Mouse (Mus musculus): Measurements from ENCODE around the gene Vmn1r129. TPM values are rescaled to one million over a fixed set of nuclear protein-coding genes. Genes with fewer than 3 reads are reported as not detected.

Vmn1r129 gene
- not detected for polyA plus RNA-seq (2014; fragmentation: Illumina TruSeq; extraction: RNeasy Lipid Tissue Mini Kit (QIAGEN cat#74804); ENCODE audit: low read depth, low replicate concordance)

GRCm38 (mm10) chr7:21361191-21361590 is at the start of gene Vmn1r129:
Gene Vmn1r129, minus strand, starts transcription at chr7:21361291.

GRCm38 (mm10) chr7:21349073-21349472 is 12.0 kb downstream of the Vmn1r129 start, which contains the start of gene Vmn1r128:
Gene Vmn1r128, plus strand, starts transcription at chr7:21349373.

GRCm38 (mm10) chr7:21319761-21320160 is 41.3 kb downstream of the Vmn1r129 start, which contains the start of gene Vmn1r127:
Gene Vmn1r127, minus strand, starts transcription at chr7:21319861.

Other genes starting within 250 kb of the Vmn1r129 start
- gene Vmn1r122, start 227.2 kb downstream of the Vmn1r129 start, polyA plus RNA-seq (2014; fragmentation: Illumina TruSeq; extraction: RNeasy Lipid Tissue Mini Kit (QIAGEN cat#74804); ENCODE audit: low read depth, low replicate concordance) = not detected
- gene Vmn1r123, start 199.1 kb downstream of the Vmn1r129 start, polyA plus RNA-seq (2014; fragmentation: Illumina TruSeq; extraction: RNeasy Lipid Tissue Mini Kit (QIAGEN cat#74804); ENCODE audit: low read depth, low replicate concordance) = not detected
- not detected for gene Gm5157, start 170.9 kb downstream of the Vmn1r129 start, polyA plus RNA-seq (2014; fragmentation: Illumina TruSeq; extraction: RNeasy Lipid Tissue Mini Kit (QIAGEN cat#74804); ENCODE audit: low read depth, low replicate concordance)
- gene Vmn1r124, start 100.7 kb downstream of the Vmn1r129 start, polyA plus RNA-seq (2014; fragmentation: Illumina TruSeq; extraction: RNeasy Lipid Tissue Mini Kit (QIAGEN cat#74804); ENCODE audit: low read depth, low replicate concordance) = not detected
- gene Vmn1r125, start 89.1 kb downstream of the Vmn1r129 start, polyA plus RNA-seq (2014; fragmentation: Illumina TruSeq; extraction: RNeasy Lipid Tissue Mini Kit (QIAGEN cat#74804); ENCODE audit: low read depth, low replicate concordance) = not detected
- not detected for gene Vmn1r126, start 59.8 kb downstream of the Vmn1r129 start, polyA plus RNA-seq (2014; fragmentation: Illumina TruSeq; extraction: RNeasy Lipid Tissue Mini Kit (QIAGEN cat#74804); ENCODE audit: low read depth, low replicate concordance)
- gene Vmn1r127, start 41.4 kb downstream of the Vmn1r129 start, polyA plus RNA-seq (2014; fragmentation: Illumina TruSeq; extraction: RNeasy Lipid Tissue Mini Kit (QIAGEN cat#74804); ENCODE audit: low read depth, low replicate concordance) = not detected
- gene Vmn1r128, start 11.9 kb downstream of the Vmn1r129 start, polyA plus RNA-seq (2014; fragmentation: Illumina TruSeq; extraction: RNeasy Lipid Tissue Mini Kit (QIAGEN cat#74804); ENCODE audit: low read depth, low replicate concordance) = not detected
- not detected for gene Gm6882, start 71.5 kb upstream of the Vmn1r129 start, polyA plus RNA-seq (2014; fragmentation: Illumina TruSeq; extraction: RNeasy Lipid Tissue Mini Kit (QIAGEN cat#74804); ENCODE audit: low read depth, low replicate concordance)
- gene Vmn1r130, start 150.5 kb upstream of the Vmn1r129 start, polyA plus RNA-seq (2014; fragmentation: Illumina TruSeq; extraction: RNeasy Lipid Tissue Mini Kit (QIAGEN cat#74804); ENCODE audit: low read depth, low replicate concordance) = not detected
- gene Vmn1r131, start 184.8 kb upstream of the Vmn1r129 start, polyA plus RNA-seq (2014; fragmentation: Illumina TruSeq; extraction: RNeasy Lipid Tissue Mini Kit (QIAGEN cat#74804); ENCODE audit: low read depth, low replicate concordance) = not detected